Mouse (Mus musculus): Measurements from ENCODE around the gene Bmt2. TPM values are rescaled to one million over a fixed set of nuclear protein-coding genes. Genes with fewer than 3 reads are reported as not detected.

Gene Bmt2
- polyA plus RNA-seq, 1 experiment from 2014 or later: 16.8 TPM

DNA sequence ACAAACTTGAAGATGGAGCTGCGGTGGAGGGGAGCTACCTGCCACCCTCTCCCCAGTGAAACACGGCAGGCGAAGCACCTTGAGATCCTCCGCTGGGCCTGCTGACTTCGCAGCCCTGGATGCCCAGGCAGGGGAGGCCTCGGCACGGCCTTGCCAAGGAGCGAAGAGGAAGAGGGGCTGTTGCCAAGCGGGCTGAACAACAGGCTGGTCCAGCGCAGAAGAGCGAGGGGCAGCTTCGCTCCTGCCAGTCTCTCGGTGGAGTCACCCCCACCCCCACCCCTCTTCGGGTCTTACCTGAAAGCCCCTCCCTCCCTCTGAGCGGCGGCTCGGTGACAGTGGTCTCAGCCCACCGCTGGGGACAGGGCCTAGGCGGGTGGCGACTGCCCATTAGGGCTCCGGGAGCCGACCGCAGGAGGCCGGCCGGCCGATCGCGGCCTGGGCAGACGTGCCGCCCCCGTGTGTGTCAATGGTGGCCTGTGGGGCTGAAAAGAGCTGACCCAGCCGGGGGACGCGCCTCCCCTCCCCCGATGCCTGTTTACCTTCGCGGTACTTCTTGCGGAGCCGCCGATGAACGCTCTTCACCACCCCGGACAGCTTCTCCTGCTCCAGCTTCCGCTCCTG is 515 bp downstream of the Bmt2 start:
- peak overlapping the region; percentile 96 for H3K9ac ChIP-seq (ENCODE audit: low read length)
- peak overlapping the region; percentile 75 for H3K4me3 ChIP-seq (ENCODE audit: low read length)
- peak overlapping the region; percentile 71 for H3K4me2 ChIP-seq (ENCODE audit: low read depth, low read length)
- H3K36me3 ChIP-seq (ENCODE audit: control insufficient read depth, insufficient read depth): no peaks in the 10 kb centered on the region
- H3K27me3 ChIP-seq (ENCODE audit: control insufficient read depth, insufficient read depth, low read length): no peaks in the 10 kb centered on the region
- peak overlapping the region; percentile 86 for H3K27ac ChIP-seq (ENCODE audit: low read length)
- peak; percentile 65 for ATAC-seq (replicated peaks; ENCODE audit: extremely low read depth, insufficient read depth, low FRiP score)
- H3K9me3 ChIP-seq (replicated peaks; ENCODE audit: control insufficient read depth, low read length): no peaks in the 10 kb centered on the region
- peaks cover 9% of the 10 kb centered on the region for H3K4me1 ChIP-seq (ENCODE audit: control insufficient read depth, insufficient read depth, low read length)
- WGBS: under 1% methylated on average over 43 of the region's 43 CpGs

DNA sequence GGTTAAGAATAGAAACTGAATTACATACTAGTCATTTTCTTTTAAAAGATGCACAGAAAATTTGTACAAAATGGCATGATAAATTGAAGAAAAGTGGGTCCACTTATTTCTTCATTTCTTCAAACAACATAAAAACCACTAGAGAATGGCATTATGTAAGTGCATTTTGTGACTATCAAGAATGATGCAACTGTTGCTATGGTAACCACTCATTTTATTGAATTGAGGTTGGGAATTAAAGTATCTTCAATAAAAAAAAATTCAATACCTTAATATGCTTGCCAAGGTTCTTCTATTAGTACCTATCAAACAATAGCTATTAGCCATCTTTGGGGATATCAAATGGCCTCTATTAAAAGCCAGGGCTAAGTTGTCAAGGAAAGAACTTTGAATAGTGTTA is 1.6 kb downstream of the Bmt2 start:
- no peaks in the 10 kb centered on the region for H3K9me3 ChIP-seq (replicated peaks; ENCODE audit: control insufficient read depth, low read length)
- H3K27me3 ChIP-seq (ENCODE audit: control insufficient read depth, insufficient read depth, low read length): no peaks in the 10 kb centered on the region
- H3K4me1 ChIP-seq (ENCODE audit: control insufficient read depth, insufficient read depth, low read length): peaks cover 9% of the 10 kb centered on the region
- H3K36me3 ChIP-seq (ENCODE audit: control insufficient read depth, insufficient read depth): no peaks in the 10 kb centered on the region
- ATAC-seq (replicated peaks; ENCODE audit: extremely low read depth, insufficient read depth, low FRiP score): no peak
- H3K4me3 ChIP-seq (ENCODE audit: low read length): no peak overlapping the region
- H3K4me2 ChIP-seq (ENCODE audit: low read depth, low read length): peak overlapping the region; percentile 71; the same call in 1 of the 2 replicates
- H3K27ac ChIP-seq (ENCODE audit: low read length): no peak overlapping the region
- no peak overlapping the region for H3K9ac ChIP-seq (ENCODE audit: low read length)

DNA sequence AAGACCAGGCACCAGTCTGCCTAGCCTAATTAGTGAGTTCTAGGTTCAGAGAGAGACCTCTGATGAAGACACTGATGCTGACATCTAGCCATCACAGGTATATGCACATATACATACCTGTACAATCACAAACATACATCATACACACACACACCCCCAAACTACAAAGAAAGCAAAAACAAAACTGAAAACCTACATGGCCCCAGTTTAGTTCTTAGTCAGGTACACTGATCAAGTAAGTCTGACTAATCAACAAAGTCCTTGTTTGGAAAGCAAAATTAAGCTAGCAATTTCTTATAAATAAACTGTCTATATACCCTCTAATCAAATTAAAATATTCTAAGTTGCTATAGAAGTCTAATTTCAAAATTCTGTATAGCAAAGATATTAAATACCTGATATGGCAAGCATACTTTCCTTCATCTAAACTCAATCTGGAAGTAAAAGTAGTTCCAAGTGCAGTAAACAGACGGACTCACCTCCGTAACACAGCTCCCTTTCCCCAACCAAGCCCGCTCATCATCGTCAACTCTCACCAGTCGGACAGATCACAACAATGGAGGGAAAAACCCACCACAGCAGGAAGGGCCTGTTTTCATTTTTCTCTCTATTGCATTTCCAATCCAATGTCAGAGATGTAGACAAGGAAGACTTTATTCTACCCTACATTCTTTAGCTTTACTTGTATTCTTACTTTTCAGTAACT is 3.0 kb downstream of the Bmt2 start:
- no peaks in the 10 kb centered on the region for H3K9me3 ChIP-seq (replicated peaks; ENCODE audit: control insufficient read depth, low read length)
- H3K9ac ChIP-seq (ENCODE audit: low read length): no peak overlapping the region
- no peak for ATAC-seq (replicated peaks; ENCODE audit: extremely low read depth, insufficient read depth, low FRiP score)
- no peaks in the 10 kb centered on the region for H3K36me3 ChIP-seq (ENCODE audit: control insufficient read depth, insufficient read depth)
- H3K4me3 ChIP-seq (ENCODE audit: low read length): no peak overlapping the region
- H3K27ac ChIP-seq (ENCODE audit: low read length): no peak overlapping the region
- no peaks in the 10 kb centered on the region for H3K27me3 ChIP-seq (ENCODE audit: control insufficient read depth, insufficient read depth, low read length)
- H3K4me1 ChIP-seq (ENCODE audit: control insufficient read depth, insufficient read depth, low read length): peaks cover 9% of the 10 kb centered on the region
- WGBS: 90% methylated on average over 5 of the region's 5 CpGs
- H3K4me2 ChIP-seq (ENCODE audit: low read depth, low read length): no peak overlapping the region

DNA sequence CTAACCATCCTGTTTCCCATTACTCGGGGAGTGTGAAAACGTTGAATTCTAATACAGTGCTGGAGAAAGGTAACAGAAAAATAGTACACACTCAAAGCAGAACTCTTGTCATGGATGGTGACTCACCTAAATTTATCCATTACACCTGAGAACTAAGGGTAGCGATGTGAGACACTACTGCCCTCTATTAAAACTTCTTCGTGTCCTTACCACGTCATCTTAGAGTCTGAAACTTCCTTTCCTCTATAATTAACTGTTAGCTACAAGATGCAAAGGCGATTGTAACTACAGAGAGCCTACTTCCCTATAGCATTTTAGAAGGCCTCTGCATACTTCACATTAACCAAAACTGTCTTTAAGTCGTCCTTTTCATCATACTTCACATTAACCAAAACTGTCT is 12.1 kb downstream of the Bmt2 start:
- WGBS: 84% methylated on average over 7 of the region's 7 CpGs
- Histone ChIP-seq H3K4me2 (ENCODE audit: low read depth, low read length) (no peak overlapping the region), H3K36me3 (ENCODE audit: control insufficient read depth, insufficient read depth) (peaks cover 4% of the 10 kb centered on the region; the same call in 1 of the 2 replicates), H3K4me1 (ENCODE audit: control insufficient read depth, insufficient read depth, low read length) (no peaks in the 10 kb centered on the region), H3K27me3 (ENCODE audit: control insufficient read depth, insufficient read depth, low read length) (no peaks in the 10 kb centered on the region), H3K9me3 (replicated peaks; ENCODE audit: control insufficient read depth, low read length) (no peaks in the 10 kb centered on the region), H3K27ac (ENCODE audit: low read length) (no peak overlapping the region), H3K9ac (ENCODE audit: low read length) (no peak overlapping the region), H3K4me3 (ENCODE audit: low read length) (no peak overlapping the region)
- ATAC-seq (replicated peaks; ENCODE audit: extremely low read depth, insufficient read depth, low FRiP score): no peak

DNA sequence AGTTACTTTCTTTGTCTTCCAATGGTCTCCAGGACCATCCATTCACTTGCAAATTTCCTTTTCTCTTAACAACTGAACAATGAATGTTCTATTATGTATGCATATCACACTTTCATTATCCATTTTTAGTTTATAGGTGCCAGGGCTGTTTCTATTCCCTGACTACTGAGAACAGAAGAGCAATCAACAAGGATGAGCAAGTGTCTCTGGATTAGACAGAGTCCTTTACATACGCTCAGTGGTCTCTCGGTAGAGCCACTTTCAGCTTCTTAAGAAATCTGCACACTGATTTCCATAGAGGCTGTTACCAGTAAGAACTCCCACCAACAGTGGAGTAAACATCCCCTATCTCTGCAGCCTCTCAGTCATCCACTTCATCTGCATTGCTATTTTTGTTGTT is 19.8 kb downstream of the Bmt2 start:
- H3K27me3 ChIP-seq (ENCODE audit: control insufficient read depth, insufficient read depth, low read length): no peaks in the 10 kb centered on the region
- H3K9ac ChIP-seq (ENCODE audit: low read length): no peak overlapping the region
- peaks cover 8% of the 10 kb centered on the region; the same call in 1 of the 2 replicates for H3K36me3 ChIP-seq (ENCODE audit: control insufficient read depth, insufficient read depth)
- H3K4me3 ChIP-seq (ENCODE audit: low read length): no peak overlapping the region
- no peak overlapping the region for H3K4me2 ChIP-seq (ENCODE audit: low read depth, low read length)
- H3K4me1 ChIP-seq (ENCODE audit: control insufficient read depth, insufficient read depth, low read length): no peaks in the 10 kb centered on the region
- ATAC-seq (replicated peaks; ENCODE audit: extremely low read depth, insufficient read depth, low FRiP score): no peak
- H3K9me3 ChIP-seq (replicated peaks; ENCODE audit: control insufficient read depth, low read length): no peaks in the 10 kb centered on the region
- H3K27ac ChIP-seq (ENCODE audit: low read length): no peak overlapping the region
- 86% methylated on average over 2 of the region's 2 CpGs for WGBS

DNA sequence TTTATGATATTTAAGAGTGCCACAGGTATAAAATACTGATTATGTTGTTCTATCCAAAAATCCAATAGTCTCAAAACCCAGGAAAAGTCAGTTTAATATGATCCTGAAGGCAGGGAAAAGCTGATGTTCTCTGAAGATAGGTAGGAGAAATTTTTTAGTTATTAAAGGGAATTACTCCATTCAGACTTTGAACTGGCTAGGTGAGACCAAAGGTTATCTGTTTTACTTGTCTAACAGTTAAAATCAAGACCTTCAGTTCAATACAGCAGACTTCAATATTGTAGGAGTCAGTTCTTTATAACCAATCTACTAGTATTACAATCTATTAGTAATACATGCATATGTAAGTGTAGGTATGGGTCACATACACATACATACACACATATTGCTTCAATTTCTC is 23.7 kb downstream of the Bmt2 start:
- Histone ChIP-seq H3K9ac (ENCODE audit: low read length) (no peak overlapping the region), H3K4me1 (ENCODE audit: control insufficient read depth, insufficient read depth, low read length) (no peaks in the 10 kb centered on the region), H3K4me2 (ENCODE audit: low read depth, low read length) (no peak overlapping the region), H3K9me3 (replicated peaks; ENCODE audit: control insufficient read depth, low read length) (no peaks in the 10 kb centered on the region), H3K27me3 (ENCODE audit: control insufficient read depth, insufficient read depth, low read length) (no peaks in the 10 kb centered on the region), H3K27ac (ENCODE audit: low read length) (no peak overlapping the region), H3K4me3 (ENCODE audit: low read length) (no peak overlapping the region), H3K36me3 (ENCODE audit: control insufficient read depth, insufficient read depth) (peaks cover 9% of the 10 kb centered on the region)
- ATAC-seq (replicated peaks; ENCODE audit: extremely low read depth, insufficient read depth, low FRiP score): no peak

DNA sequence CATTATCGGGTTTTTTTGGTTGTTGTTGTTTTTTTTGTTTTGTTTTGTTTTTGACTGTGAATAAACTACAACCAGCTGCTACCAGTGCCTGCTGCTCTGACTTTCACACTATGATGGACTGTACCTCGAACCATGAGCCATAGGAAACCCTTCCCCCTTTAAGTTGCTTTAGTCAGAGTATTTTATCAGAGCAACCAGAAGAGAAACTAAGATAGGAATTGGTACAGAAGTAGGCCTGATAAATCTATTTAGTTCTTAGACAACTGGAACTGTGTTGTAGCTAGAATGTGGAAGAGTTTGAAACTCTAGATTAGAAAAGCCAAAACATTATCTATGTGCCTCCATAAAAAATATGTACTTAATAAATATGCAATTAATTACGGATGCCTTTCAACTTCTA is 25.5 kb downstream of the Bmt2 start:
- H3K4me2 ChIP-seq (ENCODE audit: low read depth, low read length): no peak overlapping the region
- 93% methylated on average over 3 of the region's 3 CpGs for WGBS
- H3K4me1 ChIP-seq (ENCODE audit: control insufficient read depth, insufficient read depth, low read length): no peaks in the 10 kb centered on the region
- H3K9ac ChIP-seq (ENCODE audit: low read length): no peak overlapping the region
- H3K4me3 ChIP-seq (ENCODE audit: low read length): no peak overlapping the region
- peaks cover 14% of the 10 kb centered on the region for H3K36me3 ChIP-seq (ENCODE audit: control insufficient read depth, insufficient read depth)
- 0 out of 2 replicates have a peak, but pooled peaks cover 3% of the 10 kb centered on the region for H3K9me3 ChIP-seq (replicated peaks; ENCODE audit: control insufficient read depth, low read length)
- no peak overlapping the region for H3K27ac ChIP-seq (ENCODE audit: low read length)
- no peaks in the 10 kb centered on the region for H3K27me3 ChIP-seq (ENCODE audit: control insufficient read depth, insufficient read depth, low read length)
- no peak for ATAC-seq (replicated peaks; ENCODE audit: extremely low read depth, insufficient read depth, low FRiP score)

DNA sequence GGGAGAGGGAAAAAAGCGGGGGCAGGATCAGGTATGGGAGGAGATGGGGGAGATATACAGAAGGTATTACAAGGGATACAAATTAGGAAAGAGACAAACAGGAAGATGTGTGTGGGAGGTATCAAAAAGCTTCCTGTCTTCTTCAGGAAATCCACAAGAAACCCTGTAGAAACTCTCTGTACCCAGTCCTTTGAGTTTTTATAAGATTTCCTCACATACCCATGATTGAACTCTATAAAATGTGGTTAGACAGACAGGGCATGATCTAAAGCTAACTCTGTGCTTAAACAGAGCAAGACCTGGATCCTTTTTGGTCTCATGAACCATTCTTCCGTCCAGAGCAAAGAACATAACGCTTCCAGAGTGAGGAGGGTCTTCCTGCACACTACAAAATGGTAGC is 26.9 kb downstream of the Bmt2 start:
- Histone ChIP-seq H3K9me3 (replicated peaks; ENCODE audit: control insufficient read depth, low read length) (0 out of 2 replicates have a peak, but pooled peaks cover 3% of the 10 kb centered on the region), H3K36me3 (ENCODE audit: control insufficient read depth, insufficient read depth) (peaks cover 14% of the 10 kb centered on the region), H3K4me1 (ENCODE audit: control insufficient read depth, insufficient read depth, low read length) (no peaks in the 10 kb centered on the region), H3K4me2 (ENCODE audit: low read depth, low read length) (no peak overlapping the region), H3K27me3 (ENCODE audit: control insufficient read depth, insufficient read depth, low read length) (no peaks in the 10 kb centered on the region), H3K27ac (ENCODE audit: low read length) (no peak overlapping the region), H3K4me3 (ENCODE audit: low read length) (no peak overlapping the region), H3K9ac (ENCODE audit: low read length) (no peak overlapping the region)
- no peak for ATAC-seq (replicated peaks; ENCODE audit: extremely low read depth, insufficient read depth, low FRiP score)
- 96% methylated on average over 3 of the region's 3 CpGs for WGBS

DNA sequence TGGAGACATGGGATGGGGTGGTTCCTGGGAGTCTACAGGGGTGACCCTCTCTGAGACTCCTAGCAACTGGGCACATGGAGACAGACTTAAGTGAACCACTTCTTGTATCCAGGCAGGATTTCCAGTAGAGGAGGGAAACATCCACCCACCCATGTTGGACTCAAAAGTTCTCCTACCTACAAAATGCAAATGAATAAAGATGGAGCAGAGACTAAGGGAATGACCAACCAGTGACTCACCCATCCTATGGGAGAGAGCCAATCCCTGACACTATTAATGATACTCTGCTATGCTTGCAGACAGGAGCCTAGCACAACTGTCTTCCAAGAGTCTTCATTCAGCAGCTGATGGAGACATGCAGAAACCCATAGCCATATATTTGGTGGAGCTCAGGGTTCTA is 29.5 kb downstream of the Bmt2 start:
- Histone ChIP-seq H3K4me2 (ENCODE audit: low read depth, low read length) (no peak overlapping the region), H3K36me3 (ENCODE audit: control insufficient read depth, insufficient read depth) (peaks cover 14% of the 10 kb centered on the region)
- no peak for ATAC-seq (replicated peaks; ENCODE audit: extremely low read depth, insufficient read depth, low FRiP score)

More for the DNA sequence above, 29.5 kb downstream of the Bmt2 start:
- no peaks in the 10 kb centered on the region for H3K27me3 ChIP-seq (ENCODE audit: control insufficient read depth, insufficient read depth, low read length)
- 0 out of 2 replicates have a peak, but pooled peaks cover 3% of the 10 kb centered on the region for H3K9me3 ChIP-seq (replicated peaks; ENCODE audit: control insufficient read depth, low read length)
- no peak overlapping the region for H3K9ac ChIP-seq (ENCODE audit: low read length)
- no peaks in the 10 kb centered on the region for H3K4me1 ChIP-seq (ENCODE audit: control insufficient read depth, insufficient read depth, low read length)
- H3K27ac ChIP-seq (ENCODE audit: low read length): no peak overlapping the region
- no peak overlapping the region for H3K4me3 ChIP-seq (ENCODE audit: low read length)
